Mouse (Mus musculus): ENCODE measurements around the gene Gm732.

Gene Gm732

GRCm38 (mm10) chrX:107948365-107948764 is at the start of gene Gm732:
Gene Gm732, minus strand, starts transcription at chrX:107948465.
- DNase-seq (ENCODE audit: inconsistent ontology term), result no peak

All from Muller cell, postnatal 12 days (primary cell).